Mouse (Mus musculus) G1E (cell line): ENCODE results near the gene Actrt2.

Source experiments
- CTCF ChIP-seq: IDR thresholded peaks from 2 replicates; pipeline ENCODE4 v1.5.1; 2012; ENCODE audit warnings: low read depth, low read length, inconsistent platforms, mixed read lengths
- GATA1 ChIP-seq: IDR thresholded peaks from 2 replicates; pipeline ENCODE4 v1.6.1; 2012; ENCODE audit warnings: borderline replicate concordance, low read length, inconsistent platforms, mixed read lengths
- POLR2AphosphoS5 ChIP-seq: IDR thresholded peaks from 2 replicates; pipeline ENCODE4 v1.6.1; 2012; ENCODE audit warnings: low read depth, low read length, inconsistent platforms; ENCODE audit not compliant: insufficient replicate concordance
- TAL1 ChIP-seq: conservative IDR thresholded peaks from 2 replicates; pipeline ENCODE4 v1.6.1; 2012; ENCODE audit warnings: low read depth, low read length, inconsistent platforms, mixed read lengths

DNA sequence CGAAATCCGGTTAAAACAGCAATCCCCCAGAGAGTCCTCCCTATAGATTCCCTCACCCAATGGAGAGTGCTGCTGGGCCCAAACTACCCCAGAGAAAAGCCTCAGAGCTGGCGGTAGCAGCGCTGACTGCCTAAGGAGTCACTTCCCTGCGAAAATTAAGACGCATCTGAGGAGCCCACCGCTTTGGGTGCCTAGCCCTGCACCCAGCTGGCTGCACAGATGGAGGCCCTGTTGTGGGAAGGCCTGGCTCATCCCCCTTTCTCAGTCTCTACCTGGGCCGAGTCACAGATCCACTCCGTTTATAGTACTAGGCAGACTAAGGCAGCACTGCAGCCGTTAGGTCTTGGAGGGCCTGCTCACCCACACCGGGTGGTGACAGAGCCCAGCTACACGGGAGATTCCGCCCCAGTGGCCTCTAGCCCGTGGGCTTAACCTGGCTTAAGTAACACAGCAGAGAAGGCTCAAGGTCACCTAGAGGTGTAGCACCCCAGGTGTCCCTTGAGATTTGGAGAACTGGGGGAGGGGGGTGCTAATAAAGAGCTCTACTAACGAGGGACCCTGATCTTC is 29.3 kb downstream of the Actrt2 start:
- TF ChIP-seq CTCF (no peak), GATA1 (no peak), TAL1 (no peak), POLR2AphosphoS5 (no peak)
